Comparison of ENCODE assay signal across 16 mouse cellular contexts in genomic region chr16:10433344-10433743, GRCm38 (mm10). TPM values are rescaled to one million over a fixed set of nuclear protein-coding genes. Genes with fewer than 3 reads are reported as not detected.
"Had no signal": no experiment of that assay in that cellular context is flagged by ENCODE, and none has a peak within 500 bp of the region (broad histone marks: within the 10 kb centered on the region; RNA-seq: fewer than 3 reads in every experiment).

No protein-coding gene starts in this region.

- H3K4me2 ChIP-seq: liver, embryonic 13.5 days; lung, embryonic 15.5 days; midbrain, embryonic 15.5 days; neural tube, embryonic 13.5 days had no signal

- ATAC-seq: liver, postnatal 0 days; midbrain, embryonic 15.5 days had no signal

- H3K4me1 ChIP-seq: limb, embryonic 10.5 days; liver, embryonic 13.5 days; lung, embryonic 15.5 days; midbrain, embryonic 10.5 days; midbrain, embryonic 15.5 days; neural tube, embryonic 13.5 days had no signal

- H3K27me3 ChIP-seq: liver, embryonic 13.5 days; lung, embryonic 15.5 days; midbrain, embryonic 15.5 days; neural tube, embryonic 13.5 days had no signal

- H3K9me3 ChIP-seq: limb, embryonic 10.5 days; liver, embryonic 13.5 days; lung, embryonic 15.5 days; midbrain, embryonic 10.5 days; midbrain, embryonic 15.5 days; neural tube, embryonic 13.5 days had no signal

- H3K36me3 ChIP-seq: liver, embryonic 13.5 days; lung, embryonic 15.5 days had no signal

- DNase-seq: kidney, adult 8-10 months; kidney, postnatal 25 days; liver, embryonic 13.5 days; liver, postnatal 0 days; lung, postnatal 14 days; retina, postnatal 1 day; right cerebral cortex, postnatal 4 days; thymus, postnatal 14 days had no signal

- H3K27ac ChIP-seq: left cerebral cortex, adult 2 months; limb, embryonic 10.5 days; liver, embryonic 13.5 days; lung, embryonic 15.5 days; midbrain, embryonic 10.5 days; midbrain, embryonic 15.5 days; neural tube, embryonic 13.5 days; stomach, postnatal 0 days had no signal

- H3K9ac ChIP-seq: liver, embryonic 13.5 days; liver, postnatal 0 days; lung, embryonic 15.5 days; midbrain, embryonic 15.5 days; neural tube, embryonic 13.5 days had no signal

- H3K4me3 ChIP-seq: left cerebral cortex, adult 2 months; limb, embryonic 10.5 days; liver, embryonic 13.5 days; lung, embryonic 15.5 days; midbrain, embryonic 10.5 days; midbrain, embryonic 15.5 days; neural tube, embryonic 13.5 days had no signal

RNA-seq across cellular contexts. Expression of gene Tekt5, which starts 38.1 kb away (rescaled TPM):
- polyA plus RNA-seq: limb, embryonic 10.5 days; liver, postnatal 0 days; midbrain, embryonic 10.5 days had no signal

RNA-seq across cellular contexts. Expression of gene Ciita, which starts 46.5 kb away (rescaled TPM):
- total RNA-seq: layer of hippocampus, postnatal 25 days had no signal
